Mouse (Mus musculus) forebrain, embryonic 16.5 days (tissue): ENCODE measurements around the gene Lnx1. TPM values are rescaled to one million over a fixed set of nuclear protein-coding genes. Genes with fewer than 3 reads are reported as not detected.

Source experiments
- ATAC-seq: fragments of 200-750 bp; cut with Nextera tagmentation; 2 replicates; pipeline ENCODE4 v1.8.0; 2017; ENCODE audit warnings: mild to moderate bottlenecking, moderate library complexity
- H3K27ac ChIP-seq: fragments of 300-500 bp; sonication (generic); 2 replicates; pipeline ENCODE4 v1.5.1; 2014; ENCODE audit warnings: low read length, control low read depth
- H3K27me3 ChIP-seq: fragments of 300-500 bp; sonication (generic); replicated peaks from 2 replicates; pipeline ENCODE4 v1.6.1; 2014; ENCODE audit warnings: low read length; ENCODE audit not compliant: control insufficient read depth, insufficient read depth
- H3K36me3 ChIP-seq: fragments of 300-500 bp; sonication (generic); 2 replicates; pipeline ENCODE4 v1.6.1; 2014; ENCODE audit not compliant: control insufficient read depth, insufficient read depth
- H3K4me1 ChIP-seq: fragments of 300-500 bp; sonication (generic); replicated peaks from 2 replicates; pipeline ENCODE4 v1.6.1; 2014; ENCODE audit warnings: low read length; ENCODE audit not compliant: control insufficient read depth, insufficient read depth
- H3K4me2 ChIP-seq: fragments of 300-500 bp; sonication (generic); 2 replicates; pipeline ENCODE4 v1.6.1; 2014; ENCODE audit warnings: mild to moderate bottlenecking, low read length, control low read depth
- H3K4me3 ChIP-seq: fragments of 300-500 bp; sonication (generic); replicated peaks from 2 replicates; pipeline ENCODE4 v1.5.1; 2014; ENCODE audit warnings: mild to moderate bottlenecking, low read length, control low read depth
- H3K9ac ChIP-seq: fragments of 300-500 bp; sonication (generic); replicated peaks from 2 replicates; pipeline ENCODE4 v1.6.1; 2014; ENCODE audit warnings: low read depth, low read length, control low read depth
- H3K9me3 ChIP-seq: fragments of 300-500 bp; sonication (generic); 2 replicates; pipeline ENCODE4 v1.6.1; 2016; ENCODE audit warnings: low read length; ENCODE audit not compliant: control insufficient read depth
- WGBS: fragments of 180-500 bp; shearing (Covaris S2); extraction: QIAGEN DNeasy Blood & Tissue Kit; methylation state at CpG from one replicate; pipeline ENCODE4 v1.1.7; 2014; 5-methylcytosine and 5-hydroxymethylcytosine counted together
- polyA plus RNA-seq: library from polyadenylated mRNA; unstranded; fragments of >200 nt; fragmentation: Nextera tagmentation; extraction: Ambion mirVana; gene quantifications from 2 replicates; pipeline ENCODE4 v1.2.1, GENCODE M21; 2015

Gene Lnx1
- polyA plus RNA-seq: 4.9 and 6.1 TPM in 2 replicates

DNA sequence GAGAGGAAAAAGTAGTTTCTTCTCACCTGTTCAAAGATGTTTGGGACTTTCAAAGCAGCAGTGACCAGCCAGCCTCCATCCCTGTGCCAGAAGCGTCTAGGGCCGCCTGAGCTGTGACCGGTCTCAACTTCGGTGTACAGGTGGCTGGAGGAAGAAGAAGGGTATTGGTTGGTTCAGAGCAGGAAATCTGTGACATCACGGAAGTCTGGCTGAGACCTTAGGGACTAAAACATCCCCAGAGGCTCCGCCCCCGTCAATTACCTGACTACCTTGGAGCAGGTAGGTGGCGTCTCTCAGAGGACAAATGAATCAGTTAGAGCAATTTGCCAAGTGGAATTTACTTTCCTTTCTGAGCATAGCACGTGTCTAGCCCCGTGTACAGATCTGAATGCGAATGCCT lies at the start of gene Lnx1:
Gene Lnx1 (minus strand): TSS at position 147 of the 400 bp plus-strand sequence.
- Histone ChIP-seq H3K36me3 (no peaks in the 10 kb centered on the region), H3K27me3 (no peaks in the 10 kb centered on the region), H3K4me2 (peak within 1 kb of the TSS; percentile 54; the same call in 1 of the 2 replicates), H3K27ac (no peak within 1 kb of the TSS), H3K9me3 (no peaks in the 10 kb centered on the region), H3K4me1 (peaks cover 11% of the 10 kb centered on the region), H3K9ac (no peak within 1 kb of the TSS), H3K4me3 (no peak within 1 kb of the TSS)
- no peak for ATAC-seq
- WGBS: 49% methylated on average over 11 of the region's 11 CpGs

DNA sequence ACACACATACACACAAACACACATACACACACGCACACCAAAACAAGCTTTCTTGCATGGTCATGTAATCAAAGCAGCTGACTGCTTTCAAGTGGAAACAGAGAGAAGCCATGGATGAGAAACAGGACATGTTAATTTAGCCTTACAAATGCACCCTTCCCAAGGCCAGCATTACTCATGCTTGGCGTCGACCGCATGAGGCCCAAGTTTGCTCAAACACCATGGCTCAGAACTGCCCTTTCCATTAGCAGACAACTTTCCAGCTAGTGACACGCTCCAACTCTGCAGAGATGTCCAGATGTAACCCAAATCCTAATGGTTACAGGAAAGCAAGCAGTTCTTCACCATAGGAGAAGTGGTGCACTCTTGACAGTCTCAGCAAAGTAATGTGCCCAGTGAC lies 47.8 kb upstream of the Lnx1 start:
- no peaks in the 10 kb centered on the region for H3K36me3 ChIP-seq
- no peaks in the 10 kb centered on the region for H3K27me3 ChIP-seq
- H3K4me2 ChIP-seq: no peak overlapping the region
- ATAC-seq: no peak
- H3K27ac ChIP-seq: no peak overlapping the region
- H3K9me3 ChIP-seq: no peaks in the 10 kb centered on the region
- no peak overlapping the region for H3K4me3 ChIP-seq
- no peaks in the 10 kb centered on the region for H3K4me1 ChIP-seq
- WGBS: 88% methylated on average over 5 of the region's 5 CpGs
- no peak overlapping the region for H3K9ac ChIP-seq

DNA sequence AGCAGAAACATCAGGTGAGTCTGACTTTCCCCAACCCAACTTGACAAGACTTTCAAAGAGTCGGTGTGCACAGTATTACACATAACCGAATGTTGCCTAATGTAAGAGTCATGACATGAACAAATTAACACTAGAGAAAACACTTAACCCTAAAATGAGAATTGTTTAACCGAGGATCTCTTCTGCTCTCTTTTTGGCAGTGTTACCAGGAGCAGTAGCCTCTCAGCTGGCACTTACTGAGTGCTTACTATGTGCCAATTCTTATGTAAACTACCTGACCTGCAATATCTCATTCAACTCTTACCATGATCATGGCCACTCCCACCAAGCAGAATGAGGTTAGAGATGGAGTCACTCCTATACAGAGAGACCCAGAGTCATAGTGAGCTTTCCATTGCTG lies 44.8 kb upstream of the Lnx1 start:
- Histone ChIP-seq H3K27ac (no peak overlapping the region), H3K36me3 (no peaks in the 10 kb centered on the region), H3K4me1 (no peaks in the 10 kb centered on the region), H3K9me3 (no peaks in the 10 kb centered on the region), H3K4me2 (no peak overlapping the region), H3K4me3 (no peak overlapping the region), H3K9ac (no peak overlapping the region), H3K27me3 (no peaks in the 10 kb centered on the region)
- ATAC-seq: no peak
- WGBS: 94% methylated on average over 3 of the region's 3 CpGs

DNA sequence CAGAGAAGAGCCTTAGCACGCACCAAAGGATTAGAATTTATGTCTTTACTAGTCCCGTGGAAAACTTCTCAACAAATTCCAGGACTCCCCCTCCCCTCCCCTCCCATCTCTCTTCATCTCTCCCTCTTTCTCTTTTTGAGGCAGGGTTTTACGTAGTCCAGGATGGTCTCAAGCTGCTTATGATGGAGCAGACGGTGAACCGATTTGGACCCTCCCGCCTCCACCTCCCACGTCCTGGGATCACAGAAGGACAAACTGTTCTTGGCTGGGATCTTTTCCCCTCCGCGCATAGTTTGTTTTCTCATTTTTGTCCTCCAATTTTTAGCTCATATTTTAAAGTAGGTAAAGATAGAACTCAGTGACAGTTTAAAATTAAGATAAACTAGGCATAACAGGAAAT lies 38.2 kb upstream of the Lnx1 start:
- WGBS: 93% methylated on average over 9 of the region's 9 CpGs
- Histone ChIP-seq H3K36me3 (no peaks in the 10 kb centered on the region), H3K27me3 (no peaks in the 10 kb centered on the region), H3K9ac (no peak overlapping the region), H3K4me3 (no peak overlapping the region), H3K4me1 (no peaks in the 10 kb centered on the region), H3K4me2 (no peak overlapping the region), H3K9me3 (no peaks in the 10 kb centered on the region), H3K27ac (no peak overlapping the region)
- no peak for ATAC-seq

DNA sequence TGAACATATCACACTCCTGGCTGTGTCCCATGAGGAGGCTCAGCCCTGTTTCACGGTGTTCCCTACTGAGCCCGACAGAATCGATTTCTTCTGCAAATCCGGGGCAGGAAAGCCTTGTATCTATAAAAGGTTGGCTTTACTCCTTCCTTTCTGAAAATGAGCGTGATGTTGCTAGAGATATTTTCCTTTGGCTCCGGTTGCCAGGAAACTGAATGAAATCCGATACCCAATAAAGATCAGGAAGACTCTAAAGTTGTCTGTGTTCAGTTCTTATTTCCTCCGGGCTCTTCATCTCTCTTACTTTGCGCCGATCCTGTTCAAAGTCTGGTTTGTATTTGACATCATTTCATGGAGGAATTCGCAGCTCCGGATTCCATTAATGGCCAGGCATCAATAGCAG lies 36.7 kb upstream of the Lnx1 start:
- H3K9ac ChIP-seq: no peak overlapping the region
- H3K36me3 ChIP-seq: no peaks in the 10 kb centered on the region
- H3K27me3 ChIP-seq: no peaks in the 10 kb centered on the region
- no peak overlapping the region for H3K27ac ChIP-seq
- no peak overlapping the region for H3K4me2 ChIP-seq
- no peaks in the 10 kb centered on the region for H3K4me1 ChIP-seq
- H3K9me3 ChIP-seq: no peaks in the 10 kb centered on the region
- ATAC-seq: no peak
- WGBS: 77% methylated on average over 12 of the region's 12 CpGs
- no peak overlapping the region for H3K4me3 ChIP-seq

DNA sequence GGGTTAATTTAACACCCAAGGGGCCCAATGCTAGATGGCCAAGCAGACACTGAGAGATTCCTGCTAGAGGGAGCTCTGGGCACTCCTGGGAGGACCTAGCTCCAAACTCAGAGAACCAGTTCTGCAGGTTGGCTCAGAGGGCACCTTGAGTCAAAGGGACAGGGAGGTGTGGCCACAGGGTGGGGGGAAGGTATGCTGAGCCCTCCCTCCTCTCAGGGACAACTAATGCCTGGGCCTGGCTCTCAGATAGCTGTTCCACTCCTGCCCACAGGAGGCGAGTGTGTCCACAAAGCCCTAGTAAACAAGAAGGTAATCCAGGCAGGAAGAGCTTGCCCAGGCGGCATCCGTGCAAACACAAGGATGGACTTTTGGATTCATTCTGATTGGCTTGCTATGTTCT lies 35.6 kb upstream of the Lnx1 start:
- Histone ChIP-seq H3K4me1 (0 out of 2 replicates have a peak, but pooled peaks cover 2% of the 10 kb centered on the region), H3K4me2 (no peak overlapping the region), H3K4me3 (no peak overlapping the region), H3K27me3 (no peaks in the 10 kb centered on the region), H3K27ac (no peak overlapping the region), H3K9ac (no peak overlapping the region), H3K9me3 (no peaks in the 10 kb centered on the region), H3K36me3 (no peaks in the 10 kb centered on the region)
- ATAC-seq: no peak
- WGBS: 66% methylated on average over 3 of the region's 3 CpGs

DNA sequence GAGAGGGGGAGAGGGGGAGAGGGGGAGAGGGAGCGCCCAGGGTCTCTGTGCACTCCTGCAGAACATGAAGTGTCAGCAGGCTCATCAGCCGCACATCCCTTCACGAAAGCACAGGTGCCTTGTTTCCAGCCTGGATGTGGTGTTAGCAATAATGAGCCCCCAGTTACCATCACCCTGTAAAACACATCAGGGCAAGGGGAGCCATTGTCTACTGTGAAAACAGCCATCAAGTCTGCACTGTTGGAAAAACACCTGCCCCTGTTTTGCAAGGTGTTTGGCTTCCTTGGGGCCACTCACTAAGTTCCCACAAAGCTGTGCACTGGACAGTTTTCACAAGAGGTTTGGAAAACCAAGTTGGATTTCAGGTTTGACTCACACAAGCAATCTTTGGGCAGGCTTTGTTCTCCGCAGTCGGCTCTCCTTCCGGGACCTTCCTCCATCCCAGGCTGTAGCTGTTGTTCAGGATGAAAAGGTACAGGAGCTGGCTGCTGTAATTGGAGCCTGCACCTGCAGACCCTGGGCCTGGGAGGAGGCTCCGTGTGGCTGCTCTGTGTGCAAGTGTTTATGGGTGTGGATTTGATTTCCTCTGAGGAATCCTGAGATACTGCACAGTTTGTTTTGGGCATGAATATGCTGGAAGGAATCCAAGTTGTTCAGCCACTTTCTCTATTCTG lies 31.3 kb upstream of the Lnx1 start:
- H3K4me3 ChIP-seq: no peak overlapping the region
- WGBS: 40% methylated on average over 7 of the region's 7 CpGs
- H3K9ac ChIP-seq: no peak overlapping the region
- H3K27ac ChIP-seq: no peak overlapping the region
- no peaks in the 10 kb centered on the region for H3K36me3 ChIP-seq
- 0 out of 2 replicates have a peak, but pooled peaks cover 2% of the 10 kb centered on the region for H3K4me1 ChIP-seq
- ATAC-seq: no peak
- no peaks in the 10 kb centered on the region for H3K27me3 ChIP-seq
- no peaks in the 10 kb centered on the region for H3K9me3 ChIP-seq
- no peak overlapping the region for H3K4me2 ChIP-seq

DNA sequence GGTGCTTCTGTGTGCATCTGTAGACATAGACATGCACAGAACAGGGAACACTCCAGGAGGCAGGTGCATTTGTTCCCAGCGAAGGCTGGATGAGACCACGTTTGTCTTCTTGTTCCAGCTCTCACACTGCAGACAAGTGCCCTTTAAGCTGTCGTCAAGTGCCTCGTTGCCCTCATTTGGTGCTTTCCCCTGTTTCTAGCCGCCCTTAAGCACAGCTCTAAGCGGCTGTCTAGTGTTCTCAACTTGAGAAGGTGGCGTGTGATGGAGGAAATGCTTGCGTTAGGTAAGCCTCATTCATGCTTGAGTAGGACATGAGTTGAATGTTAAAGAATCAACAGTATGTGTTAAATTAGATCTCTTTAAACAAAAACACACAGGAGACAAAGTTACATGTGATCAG lies 29.9 kb upstream of the Lnx1 start:
- Histone ChIP-seq H3K4me1 (0 out of 2 replicates have a peak, but pooled peaks cover 2% of the 10 kb centered on the region), H3K27ac (no peak overlapping the region), H3K27me3 (no peaks in the 10 kb centered on the region), H3K4me3 (no peak overlapping the region), H3K9ac (no peak overlapping the region), H3K36me3 (no peaks in the 10 kb centered on the region), H3K9me3 (no peaks in the 10 kb centered on the region), H3K4me2 (no peak overlapping the region)
- ATAC-seq: no peak
- WGBS: 52% methylated on average over 8 of the region's 8 CpGs

DNA sequence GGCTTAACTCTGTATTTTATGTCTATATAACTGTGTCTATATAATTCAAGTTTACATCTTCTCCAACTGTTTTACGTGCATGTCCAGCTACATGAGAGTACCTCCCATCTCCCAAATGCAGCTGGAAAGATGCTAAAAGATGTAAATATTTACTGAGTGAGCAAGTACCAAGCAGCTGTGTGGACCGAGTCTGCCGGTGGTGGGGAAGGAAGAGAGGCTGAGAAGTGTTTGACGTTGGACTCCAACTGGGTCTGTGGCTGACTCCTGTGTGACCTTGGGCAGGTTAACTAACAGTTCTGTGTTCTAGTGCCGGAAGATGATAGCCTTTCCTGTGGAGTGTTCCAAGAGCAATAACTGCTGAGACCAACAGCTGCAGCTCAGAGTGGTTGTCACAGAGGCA lies 27.9 kb upstream of the Lnx1 start:
- no peaks in the 10 kb centered on the region for H3K36me3 ChIP-seq
- WGBS: 87% methylated on average over 5 of the region's 5 CpGs
- no peak overlapping the region for H3K27ac ChIP-seq
- H3K9me3 ChIP-seq: no peaks in the 10 kb centered on the region
- 0 out of 2 replicates have a peak, but pooled peaks cover 2% of the 10 kb centered on the region for H3K4me1 ChIP-seq
- H3K4me3 ChIP-seq: no peak overlapping the region
- no peak overlapping the region for H3K4me2 ChIP-seq
- no peak for ATAC-seq
- H3K27me3 ChIP-seq: no peaks in the 10 kb centered on the region
- no peak overlapping the region for H3K9ac ChIP-seq

DNA sequence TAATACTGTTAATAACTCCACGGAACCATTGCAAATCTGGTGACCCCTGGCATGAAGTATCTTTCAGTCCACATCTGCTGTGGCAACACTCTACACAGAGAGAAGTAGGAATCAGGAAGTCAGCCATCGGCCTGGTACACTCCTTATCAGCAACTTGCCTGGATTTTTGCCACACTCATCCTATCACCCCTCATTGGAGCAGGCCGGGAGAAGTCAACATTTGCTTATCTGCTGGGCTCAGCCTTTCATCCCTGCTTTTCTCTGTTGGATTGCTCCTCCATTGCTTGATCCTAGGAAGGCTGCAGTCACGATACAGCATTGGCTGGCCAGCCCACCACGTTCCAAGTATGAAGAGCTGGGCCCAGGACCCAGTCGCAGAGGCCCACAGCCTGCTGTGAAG lies 26.9 kb upstream of the Lnx1 start:
- no peak overlapping the region for H3K4me3 ChIP-seq
- 0 out of 2 replicates have a peak, but pooled peaks cover 2% of the 10 kb centered on the region for H3K4me1 ChIP-seq
- H3K27ac ChIP-seq: no peak overlapping the region
- no peaks in the 10 kb centered on the region for H3K27me3 ChIP-seq
- no peak for ATAC-seq
- H3K9ac ChIP-seq: no peak overlapping the region
- H3K9me3 ChIP-seq: peaks cover 2% of the 10 kb centered on the region; the same call in 1 of the 2 replicates
- H3K4me2 ChIP-seq: no peak overlapping the region
- WGBS: 86% methylated on average over 6 of the region's 6 CpGs
- H3K36me3 ChIP-seq: no peaks in the 10 kb centered on the region
